Mouse (Mus musculus): ENCODE measurements at regions not wholly inside any gene's neighbourhood (a gene's known extent, or its start where the extent isn't known, plus 50 kb on each side); places are given as distances from the start of the nearest gene placed in this dataset.

GRCm38 (mm10) chr10:117555044-117555443 is 74.3 kb upstream of the Cpm start:
- TF ChIP-seq CTCF (IDR thresholded peaks at IDR 0.05; ENCODE audit: borderline replicate concordance, insufficient read depth, low read length) = no peak
- no peak for TF ChIP-seq POLR2A (IDR thresholded peaks at IDR 0.05; ENCODE audit: low read depth, low read length)
